Mouse (Mus musculus): ENCODE results near the gene Chtop. TPM values are rescaled to one million over a fixed set of nuclear protein-coding genes. Genes with fewer than 3 reads are reported as not detected.

Chtop gene
- total RNA-seq (2012; rRNA removed) = 201 and 202 TPM in 2 replicates
- 100 to 1,000 TPM in 1 of 2 experiments, not detected in 1; 320 TPM for polyA plus RNA-seq (2012; ENCODE audit: insufficient read depth in 1 of 2, insufficient read length in 2 of 2, low read depth in 1 of 2, low replicate concordance in 2 of 2, missing spikeins in 1 of 2)

- Histone ChIP-seq H3K36me3 (ENCODE audit: control insufficient read depth in 1 of 2, insufficient read depth in 2 of 2, low read length in 2 of 2) (peaks cover 32 to 36% of the 10 kb centered on the region in 2 experiments), H3K27ac (ENCODE audit: control insufficient read depth, low read depth, low read length) (peak within 1 kb of the TSS; percentile 83), H3K4me3 (ENCODE audit: control insufficient read depth in 1 of 2, insufficient read depth in 1 of 2, low read depth in 2 of 2, low read length in 2 of 2) (peak within 1 kb of the TSS; percentile 83 to 93), H3K79me2 (ENCODE audit: control insufficient read depth, insufficient read depth, low read length, poor library complexity) (peaks cover 27% of the 10 kb centered on the region), H3K9ac (ENCODE audit: control insufficient read depth, low read depth, low read length, poor library complexity, severe bottlenecking) (peak within 1 kb of the TSS; percentile 96), H3K4me1 (ENCODE audit: control insufficient read depth in 1 of 2, insufficient read depth in 2 of 2, low read length in 2 of 2) (peaks cover 2 to 24% of the 10 kb centered on the region in 2 experiments; a peak in 3 of 4 replicates), H3K9me3 (replicated peaks; ENCODE audit: insufficient read depth, low read length) (no peaks in the 10 kb centered on the region), H3K27me3 (ENCODE audit: control insufficient read depth in 1 of 2, insufficient read depth in 2 of 2, low read length in 2 of 2) (no peaks in the 10 kb centered on the region)
- DNase-seq (ENCODE audit: low read depth, low spot score) = peak; percentile 100
- TF ChIP-seq MYB (IDR thresholded peaks at IDR 0.05; ENCODE audit: low read depth, low read length) = no peak
- TF ChIP-seq CHD2 (IDR thresholded peaks at IDR 0.05; ENCODE audit: low read length) = no peak
- peak; percentile 84 for TF ChIP-seq MYC (IDR thresholded peaks at IDR 0.05; ENCODE audit: low read depth, low read length)
- peak; percentile 69 for TF ChIP-seq ELF1 (IDR thresholded peaks at IDR 0.05; ENCODE audit: low read depth, low read length)
- TF ChIP-seq MEF2A (IDR thresholded peaks at IDR 0.05; ENCODE audit: extremely low read depth, insufficient replicate concordance, low read depth, low read length, poor library complexity, severe bottlenecking) = 0 out of 2 replicates have a peak, but pooled peaks have one; percentile 41
- peak; percentile 81 for TF ChIP-seq NRF1 (IDR thresholded peaks at IDR 0.05; ENCODE audit: insufficient read depth, low read depth, low read length, poor library complexity, severe bottlenecking)
- TF ChIP-seq TAL1 (IDR thresholded peaks at IDR 0.05; ENCODE audit: low read length) = no peak
- no peak for TF ChIP-seq POLR2AphosphoS5 (IDR thresholded peaks at IDR 0.05; ENCODE audit: borderline replicate concordance, low read depth, low read length)
- TF ChIP-seq KAT2A (conservative IDR thresholded peaks at IDR 0.05; ENCODE audit: low read depth, low read length) = peak; percentile 55
- 0 out of 2 replicates have a peak, but pooled peaks have one; percentile 3 for TF ChIP-seq BHLHE40 (IDR thresholded peaks at IDR 0.05; ENCODE audit: borderline replicate concordance, low read depth, low read length)
- TF ChIP-seq GABPA (IDR thresholded peaks at IDR 0.05; ENCODE audit: low read depth, low read length) = peak; percentile 36; the same call in 1 of the 2 replicates
- peak; percentile 37; the same call in 1 of the 2 replicates for TF ChIP-seq GATA1 (IDR thresholded peaks at IDR 0.05; ENCODE audit: low read depth, low read length)
- TF ChIP-seq ZC3H11A (IDR thresholded peaks at IDR 0.05; ENCODE audit: low read depth, low read length) = peak; percentile 96
- TF ChIP-seq SIN3A (IDR thresholded peaks at IDR 0.05; ENCODE audit: low read length) = peak; percentile 81
- peak; percentile 86 for TF ChIP-seq HCFC1 (IDR thresholded peaks at IDR 0.05; ENCODE audit: low read depth, low read length)
- peak; percentile 18; the same call in 1 of the 2 replicates for TF ChIP-seq ETS1 (IDR thresholded peaks at IDR 0.05; ENCODE audit: low read depth, low read length)
- TF ChIP-seq JUND (IDR thresholded peaks at IDR 0.05; ENCODE audit: low read depth, low read length) = no peak
- no peak for TF ChIP-seq UBTF (IDR thresholded peaks at IDR 0.05; ENCODE audit: borderline replicate concordance, insufficient read depth, low read depth, low read length)
- TF ChIP-seq E2F4 (IDR thresholded peaks at IDR 0.05; ENCODE audit: borderline replicate concordance, low read depth, low read length) = peak; percentile 72; the same call in 1 of the 2 replicates
- peak; percentile 63; the same call in 1 of the 2 replicates for TF ChIP-seq MXI1 (IDR thresholded peaks at IDR 0.05; ENCODE audit: low read depth, low read length)
- TF ChIP-seq MAX (IDR thresholded peaks at IDR 0.05; ENCODE audit: low read length) = peak; percentile 90
- TF ChIP-seq TCF12 (IDR thresholded peaks at IDR 0.05; ENCODE audit: low read depth, low read length) = peak; percentile 55
- TF ChIP-seq EP300 (IDR thresholded peaks at IDR 0.05; ENCODE audit: low read depth in 1 of 2, low read length in 2 of 2) = peak in 1 of 2 experiments; percentile 10; a peak in 1 of 4 replicates
- TF ChIP-seq TBP (IDR thresholded peaks at IDR 0.05; ENCODE audit: low read depth, low read length) = peak; percentile 72
- no peak for TF ChIP-seq SMC3 (IDR thresholded peaks at IDR 0.05; ENCODE audit: low read depth, low read length)
- peak; percentile 59 for TF ChIP-seq USF1 (IDR thresholded peaks at IDR 0.05; ENCODE audit: low read depth, low read length)
- TF ChIP-seq ZMIZ1 (IDR thresholded peaks at IDR 0.05; ENCODE audit: low read depth, low read length) = peak; percentile 58
- TF ChIP-seq CHD1 (IDR thresholded peaks at IDR 0.05; ENCODE audit: low read depth, low read length) = no peak; the same call in 1 of the 2 replicates
- TF ChIP-seq POLR2A (IDR thresholded peaks at IDR 0.05; ENCODE audit: control insufficient read depth in 1 of 2, insufficient read depth in 1 of 2, low read depth in 1 of 2, low read length in 2 of 2, poor library complexity in 1 of 2) = peak; percentile 77 to 80
- no peak for TF ChIP-seq ZKSCAN1 (IDR thresholded peaks at IDR 0.05; ENCODE audit: low read depth, low read length)
- no peak for TF ChIP-seq RAD21 (IDR thresholded peaks at IDR 0.05; ENCODE audit: low read depth, low read length)
- TF ChIP-seq NELFE (IDR thresholded peaks at IDR 0.05; ENCODE audit: low read depth, low read length) = peak; percentile 86
- peak; percentile 6; the same call in 1 of the 2 replicates for TF ChIP-seq MAZ (IDR thresholded peaks at IDR 0.05; ENCODE audit: low read depth, low read length)
- TF ChIP-seq RCOR1 (IDR thresholded peaks at IDR 0.05; ENCODE audit: low read depth, low read length) = no peak; the same call in none of the 2 replicates
- TF ChIP-seq CTCF (IDR thresholded peaks at IDR 0.05 in 2 of 3, conservative IDR thresholded peaks at IDR 0.05 in 1 of 3; ENCODE audit: control insufficient read depth in 1 of 3, insufficient read depth in 1 of 3, low read depth in 2 of 3, low read length in 3 of 3, poor library complexity in 1 of 3, severe bottlenecking in 1 of 3) = no peak
These were observed at the start of gene Chtop for GRCm38 (mm10) chr3:90508950-90509746. Gene Chtop, minus strand, starts transcription at chr3:90509498.

Measured in MEL (cell line).